Mouse (Mus musculus) layer of hippocampus, adult 11-12 months (tissue): ENCODE data around the gene Tspyl4.
"Not testable (repeated sequence)": the region's sequence is repeated elsewhere in the genome, so short reads cannot be mapped to it uniquely, and the experiment has no call there.

Experiments used
- DNase-seq: peaks from one replicate; pipeline ENCODE4 v3.0.0; 2022; ENCODE audit warnings: low spot score

Tspyl4 gene

GRCm38 (mm10) chr10:34297299-34297979 is at the start of gene Tspyl4:
Tspyl4 (plus strand) TSS chr10:34297442.
- DNase-seq = peak; percentile 95

DNA sequence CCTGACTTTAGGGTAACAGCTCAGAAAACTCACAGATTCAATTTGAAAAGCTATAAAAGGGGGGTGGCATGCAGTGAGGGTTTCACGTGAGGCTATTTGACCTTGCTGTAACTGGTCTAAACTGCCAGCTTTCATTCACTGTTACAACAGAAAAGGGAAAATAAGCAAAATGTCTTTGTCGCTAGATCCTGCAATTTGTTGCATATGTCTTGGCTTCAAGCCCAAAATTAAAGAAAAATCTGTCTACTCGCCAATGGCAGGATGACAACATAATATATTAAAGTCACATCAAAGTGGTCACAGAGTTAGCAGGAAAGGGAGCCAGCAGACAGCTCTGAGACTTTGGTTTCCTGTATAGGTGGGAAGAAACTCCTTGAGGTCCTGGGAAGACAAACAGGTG is 49.5 kb upstream of the Tspyl4 start:
- no peak for DNase-seq

DNA sequence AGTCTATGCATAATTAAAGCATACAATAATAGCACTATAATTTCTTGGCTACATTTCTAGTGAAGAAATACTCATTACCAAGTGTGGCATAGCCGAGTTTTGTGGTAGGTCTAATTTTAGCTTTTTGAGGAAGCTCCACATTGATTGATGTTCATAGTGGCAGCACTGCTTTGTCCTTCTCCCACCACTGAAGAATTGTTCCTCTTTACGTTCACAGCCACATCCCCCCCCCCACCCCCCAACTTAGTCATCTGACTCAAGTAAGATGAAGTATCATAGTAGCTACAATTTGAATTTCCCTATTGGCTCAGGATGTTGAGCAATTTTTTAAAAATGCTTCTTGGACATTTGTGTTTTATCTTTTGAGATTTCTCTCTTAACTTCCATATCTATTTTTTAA is 47.6 kb upstream of the Tspyl4 start:
- DNase-seq = no peak

- DNase-seq = not testable (repeated sequence)
These were observed 44.4 kb upstream of the Tspyl4 start for GRCm38 (mm10) chr10:34252833-34253232.

DNA sequence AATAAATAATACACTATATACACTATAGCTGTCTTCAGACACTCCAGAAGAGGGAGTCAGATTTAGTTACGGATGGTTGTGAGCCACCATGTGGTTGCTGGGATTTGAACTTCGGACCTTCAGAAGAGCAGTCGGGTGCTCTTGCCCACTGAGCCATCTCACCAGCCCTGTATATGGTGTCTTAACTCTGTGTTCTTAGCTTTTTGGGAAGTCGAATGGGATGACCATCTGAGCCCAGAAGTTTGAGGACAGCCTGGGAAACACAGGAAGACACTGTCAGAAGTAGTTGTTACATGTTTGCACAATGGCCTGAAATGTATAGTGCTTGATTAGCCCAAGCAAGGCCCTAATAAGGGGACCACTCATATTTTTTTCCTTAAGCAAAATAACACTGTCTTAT is 32.1 kb upstream of the Tspyl4 start:
- no peak for DNase-seq

DNA sequence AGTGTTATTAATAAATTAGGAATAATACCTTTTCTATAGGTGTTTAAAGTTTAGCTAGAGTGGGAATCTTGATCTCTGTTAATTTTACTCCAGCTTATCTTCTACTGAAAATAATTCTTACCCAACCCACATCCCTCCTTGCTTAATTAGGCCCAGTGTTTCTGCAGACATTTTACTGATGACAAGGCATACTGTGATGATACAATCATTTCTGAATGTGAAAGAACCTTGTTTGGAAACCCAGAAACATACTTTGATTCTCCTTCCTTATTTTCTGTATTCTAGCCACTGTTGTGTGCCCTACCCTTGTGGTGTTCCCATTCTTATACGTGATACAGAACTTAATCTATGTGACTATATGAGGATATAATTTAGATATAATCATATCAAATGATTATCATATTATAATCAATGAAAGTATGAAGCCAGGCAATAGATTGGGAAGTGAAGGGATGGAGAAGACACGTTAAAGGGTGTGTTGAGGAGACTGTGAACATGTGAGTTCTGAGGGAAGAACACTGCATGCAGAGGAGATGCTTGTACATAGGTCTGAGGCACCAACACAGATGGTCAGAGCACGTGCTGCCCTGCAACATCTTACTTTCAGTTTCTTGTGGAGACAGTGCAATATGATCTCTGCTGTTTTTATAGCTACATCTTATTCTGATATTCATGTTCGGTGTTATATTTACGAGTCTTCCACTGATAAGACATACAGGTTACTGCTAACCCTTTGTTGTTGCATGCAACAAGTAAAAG is 29.8 kb upstream of the Tspyl4 start:
- no peak for DNase-seq

DNA sequence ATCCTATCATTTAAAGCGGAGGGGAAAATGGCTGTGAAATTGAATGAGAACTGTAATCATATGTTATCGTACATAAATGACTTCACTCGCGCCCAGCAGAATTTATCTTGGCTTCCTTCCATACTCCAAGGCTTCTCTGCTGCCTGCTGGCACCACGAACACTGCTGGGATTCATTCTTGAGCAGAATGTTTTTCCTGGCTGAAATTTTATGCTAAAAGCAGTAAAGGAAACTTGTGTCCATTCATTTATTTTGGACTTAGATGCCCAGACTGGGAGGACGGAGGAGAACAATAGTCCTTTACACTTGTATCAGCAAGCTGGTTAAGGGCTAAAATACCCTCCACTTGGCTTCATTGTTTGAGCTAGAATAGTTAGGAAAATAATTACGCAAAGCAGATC is 25.6 kb upstream of the Tspyl4 start:
- peak; percentile 23 for DNase-seq

DNA sequence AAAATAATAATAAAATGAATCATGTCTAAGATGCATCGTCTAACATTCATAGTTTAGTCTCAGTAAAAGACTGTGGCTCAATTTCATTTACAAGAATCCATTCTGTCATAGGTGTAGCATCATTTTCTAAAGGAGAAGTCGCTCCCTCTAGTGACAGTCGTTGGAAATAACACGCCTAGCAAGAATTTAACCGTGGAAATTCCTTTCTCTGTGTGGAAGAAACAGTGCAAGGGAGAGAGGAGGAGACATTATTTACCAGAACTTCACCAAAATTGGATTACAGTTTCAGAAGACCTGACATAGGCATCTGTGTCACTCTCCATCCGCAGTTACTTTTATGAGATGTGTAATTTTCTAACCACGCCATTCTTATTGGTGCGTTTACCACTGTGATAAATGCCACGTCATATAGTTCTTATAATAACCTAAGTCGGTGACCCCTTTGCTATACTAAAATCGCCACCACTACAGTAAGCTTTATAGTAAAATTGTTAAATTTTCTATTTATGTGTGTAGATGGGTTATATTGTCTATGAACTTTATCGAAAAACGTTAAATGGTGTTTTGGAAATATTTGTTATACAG is 16.6 kb upstream of the Tspyl4 start:
- peak; percentile 74 for DNase-seq

- DNase-seq = peak; percentile 11
These were observed 15.9 kb upstream of the Tspyl4 start for GRCm38 (mm10) chr10:34281211-34281961.

GRCm38 (mm10) chr10:34281962-34282388 is 15.3 kb upstream of the Tspyl4 start, which contains the start of gene Tspyl1:
Tspyl1 (plus strand) TSS chr10:34282190.
- peak; percentile 98 for DNase-seq

DNA sequence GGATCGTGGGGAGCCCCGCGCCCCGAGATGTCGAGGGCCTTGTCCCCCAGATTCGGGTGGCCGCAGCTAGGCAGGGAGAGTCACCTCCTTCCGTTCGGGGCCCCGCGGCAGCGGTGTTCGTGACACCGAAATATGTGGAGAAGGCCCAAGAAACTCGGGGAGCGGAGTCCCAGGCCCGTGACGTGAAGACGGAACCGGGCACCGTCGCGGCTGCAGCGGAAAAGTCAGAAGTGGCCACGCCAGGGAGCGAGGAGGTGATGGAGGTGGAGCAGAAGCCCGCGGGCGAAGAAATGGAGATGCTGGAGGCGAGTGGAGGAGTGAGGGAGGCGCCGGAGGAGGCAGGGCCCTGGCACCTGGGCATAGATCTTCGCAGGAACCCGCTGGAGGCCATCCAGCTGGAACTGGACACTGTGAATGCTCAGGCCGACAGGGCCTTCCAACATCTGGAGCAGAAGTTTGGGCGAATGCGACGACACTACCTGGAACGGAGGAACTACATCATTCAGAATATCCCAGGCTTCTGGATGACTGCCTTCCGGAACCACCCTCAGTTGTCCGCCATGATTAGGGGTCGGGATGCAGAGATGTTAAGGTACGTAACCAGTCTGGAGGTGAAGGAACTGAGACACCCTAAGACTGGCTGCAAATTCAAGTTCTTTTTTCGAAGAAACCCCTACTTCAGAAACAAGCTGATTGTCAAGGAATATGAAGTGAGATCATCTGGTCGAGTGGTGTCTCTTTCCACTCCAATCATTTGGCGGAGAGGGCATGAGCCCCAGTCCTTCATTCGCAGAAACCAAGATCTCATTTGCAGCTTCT is 14.6 kb upstream of the Tspyl4 start:
- peak; percentile 53 for DNase-seq

- no peak for DNase-seq
These were observed 337 bp upstream of the Tspyl4 start for GRCm38 (mm10) chr10:34296911-34297298.

DNA sequence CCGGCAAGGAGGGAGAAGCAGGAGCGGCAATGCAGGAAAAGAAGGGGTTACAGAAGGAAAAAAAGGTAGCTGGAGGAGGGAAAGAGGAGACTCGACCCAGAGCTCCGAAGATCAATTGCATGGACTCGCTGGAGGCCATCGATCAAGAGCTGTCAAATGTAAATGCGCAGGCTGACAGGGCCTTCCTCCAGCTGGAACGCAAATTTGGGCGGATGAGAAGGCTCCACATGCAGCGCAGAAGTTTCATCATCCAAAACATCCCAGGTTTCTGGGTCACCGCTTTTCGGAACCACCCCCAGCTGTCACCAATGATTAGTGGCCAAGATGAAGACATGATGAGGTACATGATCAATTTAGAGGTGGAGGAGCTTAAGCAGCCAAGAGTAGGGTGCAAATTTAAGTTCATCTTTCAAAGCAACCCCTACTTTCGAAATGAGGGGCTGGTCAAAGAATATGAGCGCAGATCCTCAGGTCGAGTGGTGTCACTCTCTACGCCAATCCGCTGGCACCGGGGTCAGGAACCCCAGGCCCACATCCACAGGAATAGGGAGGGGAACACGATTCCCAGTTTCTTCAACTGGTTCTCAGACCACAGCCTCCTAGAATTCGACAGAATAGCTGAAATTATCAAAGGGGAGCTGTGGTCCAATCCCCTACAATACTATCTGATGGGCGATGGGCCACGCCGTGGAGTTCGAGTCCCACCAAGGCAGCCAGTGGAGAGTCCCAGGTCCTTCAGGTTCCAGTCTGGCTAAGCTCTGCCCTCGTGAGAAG is 925 bp downstream of the Tspyl4 start:
- no peak for DNase-seq

DNA sequence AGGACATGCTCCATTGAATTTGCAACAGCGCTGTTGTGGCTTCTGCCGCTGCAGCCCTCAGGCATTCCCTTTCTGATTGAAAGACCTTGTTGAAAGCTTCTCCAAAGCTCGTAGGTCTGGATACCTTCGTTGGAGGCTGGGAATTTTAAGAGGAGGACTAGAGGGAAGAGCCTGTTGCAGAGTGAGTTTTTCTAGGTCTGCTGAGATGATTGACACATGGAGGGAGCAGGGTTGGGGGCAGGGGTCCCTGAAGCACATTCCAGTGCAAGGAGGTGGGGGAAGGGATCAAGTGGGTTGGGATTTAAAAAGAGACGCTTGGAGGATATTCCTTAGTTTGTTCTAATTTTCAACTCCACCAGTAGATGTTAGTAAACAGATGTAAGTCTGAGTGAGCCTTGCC is 3.1 kb downstream of the Tspyl4 start:
- DNase-seq = no peak

DNA sequence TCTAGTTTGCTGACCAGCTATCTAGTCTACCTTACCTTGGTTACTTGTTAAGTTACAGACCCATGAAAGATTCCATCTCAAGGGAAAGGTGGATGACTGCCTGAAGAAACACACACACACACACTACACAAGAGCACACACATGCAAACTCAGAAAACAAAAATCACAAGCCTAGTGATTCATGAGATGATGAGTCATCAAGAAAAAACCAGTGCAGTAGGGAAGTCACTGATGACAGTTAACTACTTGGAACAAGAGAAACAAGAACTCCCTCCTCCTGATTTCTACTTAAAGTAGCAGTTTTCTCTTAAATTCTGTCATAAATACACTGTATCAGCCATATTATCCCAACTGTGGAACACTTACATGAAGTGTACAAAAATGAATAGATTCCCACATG is 9.8 kb downstream of the Tspyl4 start:
- no peak for DNase-seq

- DNase-seq = no peak
These were observed 12.9 kb downstream of the Tspyl4 start for GRCm38 (mm10) chr10:34309915-34310685.

GRCm38 (mm10) chr10:34312536-34312935 is 15.3 kb downstream of the Tspyl4 start:
- DNase-seq = no peak

GRCm38 (mm10) chr10:34316571-34317216 is 19.5 kb downstream of the Tspyl4 start:
- DNase-seq = peak; percentile 79

DNA sequence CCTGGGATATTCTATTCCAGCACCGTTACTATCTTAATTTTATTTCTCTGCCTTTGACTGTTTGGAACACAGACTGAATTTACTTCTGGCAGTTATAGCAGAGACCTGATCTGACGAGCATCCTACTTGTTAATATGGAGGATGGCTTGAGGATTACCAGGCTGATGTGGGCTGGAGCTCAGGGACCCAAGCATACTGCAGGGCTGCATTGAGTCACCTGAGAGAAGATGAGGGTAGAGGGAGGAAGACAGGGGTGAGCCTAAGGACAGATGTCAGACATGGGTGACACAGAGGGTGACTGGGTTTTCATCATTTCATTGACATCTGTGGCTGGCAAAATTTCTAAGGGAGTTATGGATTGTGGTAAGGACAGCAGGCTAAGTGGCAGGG is 20.0 kb downstream of the Tspyl4 start:
- no peak for DNase-seq
